Mouse (Mus musculus) retina, adult 2 months (tissue): ENCODE measurements around the gene Cbx4.

Experiments
- DNase-seq: peaks from one replicate; pipeline ENCODE4 v3.0.0-alpha.2; 2012; ENCODE audit warnings: low read depth, low spot score

The Cbx4 gene

DNA sequence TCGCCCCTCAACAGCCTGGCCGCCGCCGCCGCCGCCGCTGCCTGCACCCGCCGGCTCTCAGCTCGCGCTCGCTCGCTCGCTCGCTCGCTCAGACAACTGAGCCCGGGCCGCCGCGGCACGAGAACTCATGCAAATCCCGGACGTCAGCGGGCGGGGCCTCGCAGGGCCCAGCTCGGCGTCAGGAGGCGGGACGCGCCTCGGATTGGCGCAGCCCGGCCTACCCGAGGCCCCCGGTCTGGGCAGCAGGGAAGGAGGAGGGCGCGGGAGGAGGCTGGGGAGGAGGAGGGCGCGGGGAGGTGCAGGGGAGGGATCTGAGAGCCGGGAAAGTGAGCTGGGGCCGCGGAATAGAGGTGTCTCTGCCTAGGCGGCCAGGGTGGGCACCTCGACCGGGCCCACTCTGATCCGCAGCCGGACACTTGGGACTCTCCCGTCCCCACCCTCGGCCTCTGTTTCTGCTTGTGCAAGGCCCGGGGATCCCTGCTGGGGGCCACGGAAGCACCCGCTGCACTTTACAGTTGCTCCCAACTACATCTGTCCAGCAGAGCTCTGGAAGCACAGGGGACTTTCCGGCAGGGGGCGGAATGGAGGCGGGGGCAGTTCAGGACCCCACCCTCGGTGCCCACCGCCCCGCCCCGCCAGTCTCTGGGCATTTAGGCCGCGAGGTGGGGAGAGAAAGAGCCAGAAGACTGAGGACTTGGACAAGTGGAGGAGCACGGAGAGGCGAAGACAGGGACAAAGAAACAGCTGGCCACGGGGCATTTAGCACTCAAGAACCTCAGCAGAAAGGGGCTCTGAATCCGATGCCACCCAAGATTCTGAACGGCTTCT is at the start of gene Cbx4:
Cbx4 (minus strand) TSS at position 78 of the 828 bp plus-strand sequence.
- DNase-seq: peak; percentile 85

DNA sequence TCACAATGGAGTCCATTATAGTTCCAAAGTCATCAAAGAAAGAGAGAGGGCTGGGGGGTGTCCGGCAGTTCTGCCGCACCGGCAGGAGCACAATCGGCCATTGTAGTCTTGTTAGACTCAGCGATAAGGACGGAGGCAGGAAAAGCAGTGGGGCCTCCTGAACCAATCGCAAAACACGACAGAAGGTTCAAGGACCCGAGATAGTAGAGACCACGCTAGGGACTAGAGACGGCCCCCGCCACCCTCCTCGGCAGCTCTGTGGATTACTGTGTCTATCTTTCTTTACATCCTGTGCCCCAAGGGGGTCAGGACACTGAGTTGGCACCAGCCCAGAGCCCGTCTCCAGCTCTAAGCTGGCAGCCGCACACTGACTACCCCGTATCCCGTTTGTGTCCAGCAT is 48.6 kb upstream of the Cbx4 start:
- DNase-seq: no peak

DNA sequence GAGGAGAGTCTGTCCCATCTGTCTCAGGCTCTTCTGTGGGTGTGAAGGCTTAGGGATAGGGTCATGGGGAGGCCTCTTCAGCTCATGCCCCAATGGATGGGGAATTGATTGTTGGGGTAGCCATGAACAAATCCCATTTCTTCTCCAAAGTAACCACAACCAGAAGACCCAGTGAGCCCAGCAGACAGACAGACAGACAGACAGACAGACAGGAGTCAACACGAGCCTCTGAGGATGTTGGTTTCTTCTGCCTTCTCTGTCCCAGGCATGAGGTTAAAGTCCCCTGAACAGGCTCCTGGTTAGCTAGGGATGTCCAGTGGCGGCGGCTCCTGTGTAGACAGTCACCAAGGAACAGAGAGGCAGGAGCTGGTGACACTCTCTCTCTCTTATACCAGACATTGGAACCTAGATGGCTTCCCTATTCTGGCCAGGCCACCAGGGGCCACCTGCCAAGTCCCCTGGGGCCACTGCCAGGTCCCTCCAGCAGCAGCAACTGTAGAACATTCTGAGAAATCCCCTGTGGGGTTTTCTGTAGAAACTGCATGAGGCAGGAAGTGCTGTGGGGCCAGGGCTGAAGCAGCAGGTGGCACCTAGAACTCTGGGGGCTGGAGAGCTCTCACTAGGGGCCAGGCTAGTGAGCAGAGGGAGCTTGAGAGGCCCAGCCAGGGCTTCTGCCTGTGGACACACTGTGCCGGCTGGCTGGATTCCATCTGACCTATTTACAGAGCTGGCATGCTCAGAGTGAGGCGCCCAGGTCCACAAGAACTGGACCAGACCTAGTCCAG is 47.6 kb upstream of the Cbx4 start:
- DNase-seq: no peak

GRCm38 (mm10) chr11:119132198-119133035 is 46.4 kb upstream of the Cbx4 start:
- no peak for DNase-seq

DNA sequence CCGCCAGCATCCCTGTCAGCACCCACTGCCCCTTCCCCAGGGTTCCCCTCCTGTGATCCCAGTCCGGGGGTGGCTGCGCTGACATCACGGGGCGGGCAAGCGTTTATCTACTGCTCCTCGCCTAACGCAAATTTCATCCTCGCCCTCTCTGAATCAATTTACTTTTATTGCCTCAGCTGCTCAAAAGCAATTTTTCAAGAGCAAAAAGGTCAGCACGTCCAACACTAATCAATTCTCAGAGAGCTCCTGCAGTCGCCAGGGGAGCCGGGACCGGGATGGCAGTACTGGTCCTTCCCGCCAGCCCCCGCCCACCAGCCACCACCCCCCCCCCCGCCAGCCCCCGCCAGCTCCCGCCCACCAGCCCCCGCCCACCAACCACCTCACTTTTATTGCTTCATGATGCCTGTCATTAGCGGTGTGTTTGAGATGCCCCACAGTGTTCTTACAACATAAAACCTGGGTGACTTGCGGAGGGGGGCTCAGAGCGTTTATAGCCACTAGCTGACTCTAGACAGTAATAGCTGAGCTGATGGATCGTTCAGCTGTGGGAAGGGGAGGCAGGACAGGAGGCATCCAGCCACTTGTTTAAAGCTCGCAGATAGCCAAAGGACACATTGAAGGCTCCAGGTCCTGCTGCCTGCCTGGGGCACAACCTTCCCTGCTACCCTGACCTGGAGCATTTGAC is 44.2 kb upstream of the Cbx4 start:
- DNase-seq: no peak

GRCm38 (mm10) chr11:119129281-119130058 is 43.4 kb upstream of the Cbx4 start:
- no peak for DNase-seq

DNA sequence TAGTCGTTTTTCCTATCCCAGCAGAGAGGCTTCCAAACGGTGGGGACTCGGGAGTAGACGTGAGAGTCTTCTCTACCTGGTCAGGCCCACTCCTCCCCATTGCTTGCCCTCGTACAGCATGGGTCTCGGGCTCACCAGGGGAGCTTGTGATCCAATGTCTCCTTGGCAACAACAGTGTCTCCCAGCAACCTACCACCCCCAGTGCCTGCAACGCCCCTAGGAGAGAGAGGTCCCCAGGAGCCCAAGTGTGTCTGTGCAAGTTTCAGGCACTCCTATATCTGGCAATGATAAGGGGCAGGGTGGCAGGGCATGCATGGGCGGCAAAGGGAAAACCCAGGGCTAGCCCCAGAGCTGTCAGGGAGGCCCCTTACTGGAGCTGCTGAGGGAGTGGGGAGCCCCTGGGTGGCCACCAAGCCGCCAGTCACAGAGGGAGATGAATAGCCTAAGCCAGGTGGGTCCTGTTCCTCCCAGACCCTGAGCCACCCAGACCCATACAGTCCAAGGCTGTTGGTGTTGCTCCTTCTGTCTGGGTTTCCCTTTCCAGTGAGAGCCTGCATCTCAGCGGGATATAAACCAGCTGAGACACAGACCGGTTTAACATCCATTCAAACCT is 42.8 kb upstream of the Cbx4 start:
- DNase-seq: no peak

DNA sequence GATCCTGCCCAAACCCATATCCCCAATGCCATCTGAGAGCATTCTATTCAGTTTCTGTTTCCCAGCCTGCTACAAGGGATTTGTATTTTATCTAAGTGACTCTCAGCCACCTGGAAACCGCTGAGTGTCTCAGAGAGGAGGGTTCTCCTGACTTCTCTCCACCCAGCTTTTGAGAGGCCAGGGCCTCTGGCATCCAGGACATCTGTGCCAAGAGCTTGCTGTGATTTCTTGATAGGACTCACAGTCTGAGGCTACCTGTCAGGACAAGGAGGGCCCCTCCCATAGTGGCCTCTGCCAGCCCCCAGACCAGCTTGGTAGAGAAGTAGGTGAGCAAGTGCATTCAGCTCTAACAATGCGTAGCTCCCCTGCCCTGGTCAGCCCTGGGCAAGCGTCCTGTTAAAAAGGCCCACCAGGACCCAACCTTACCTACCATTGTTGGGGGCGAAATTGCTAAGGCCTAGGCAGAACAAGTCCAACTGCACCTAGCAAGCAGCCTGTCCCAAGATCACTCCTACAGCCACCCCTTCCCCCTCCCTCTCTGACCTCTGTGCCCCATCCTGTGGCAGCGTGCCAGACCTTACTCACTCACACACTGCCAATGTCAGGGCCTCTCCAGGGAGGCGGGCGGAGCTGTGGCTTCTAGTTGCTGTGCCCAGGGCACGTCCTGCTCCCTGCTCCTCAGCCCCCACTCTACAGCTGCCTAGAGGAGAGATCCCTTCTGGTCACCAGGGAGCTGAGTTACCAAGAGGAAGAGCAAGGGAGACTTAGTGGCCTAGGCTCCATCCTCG is 41.9 kb upstream of the Cbx4 start:
- no peak for DNase-seq

- no peak for DNase-seq
Observed at GRCm38 (mm10) chr11:119127147-119127546, 41.1 kb upstream of the Cbx4 start.

- no peak for DNase-seq
Observed at GRCm38 (mm10) chr11:119125929-119126861, 40.2 kb upstream of the Cbx4 start.

DNA sequence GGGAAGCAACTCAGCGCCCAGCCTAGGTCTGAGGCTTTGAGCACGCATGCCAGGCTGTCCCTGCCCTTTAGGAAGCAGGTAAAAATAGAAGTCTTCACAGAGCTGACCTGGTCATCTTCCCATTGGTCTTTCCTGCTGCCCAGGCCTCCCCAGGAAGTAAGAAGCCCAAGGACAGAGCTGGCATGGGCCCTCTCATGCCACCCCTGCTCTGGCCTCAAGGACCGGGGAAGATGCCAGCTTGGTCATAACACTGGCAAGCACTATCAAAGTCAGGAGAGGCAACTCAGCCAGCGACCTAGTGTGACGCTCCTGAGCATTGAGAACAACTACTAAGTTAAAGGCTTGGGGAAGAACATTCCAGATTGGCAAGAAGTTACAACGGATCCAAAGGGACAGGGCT is 38.5 kb upstream of the Cbx4 start:
- DNase-seq: no peak

- DNase-seq: no peak
Observed at GRCm38 (mm10) chr11:119123522-119124319, 37.7 kb upstream of the Cbx4 start.

- DNase-seq: no peak
Observed at GRCm38 (mm10) chr11:119122396-119122795, 36.4 kb upstream of the Cbx4 start.

- no peak for DNase-seq
Observed at GRCm38 (mm10) chr11:119118905-119119304, 32.9 kb upstream of the Cbx4 start.

DNA sequence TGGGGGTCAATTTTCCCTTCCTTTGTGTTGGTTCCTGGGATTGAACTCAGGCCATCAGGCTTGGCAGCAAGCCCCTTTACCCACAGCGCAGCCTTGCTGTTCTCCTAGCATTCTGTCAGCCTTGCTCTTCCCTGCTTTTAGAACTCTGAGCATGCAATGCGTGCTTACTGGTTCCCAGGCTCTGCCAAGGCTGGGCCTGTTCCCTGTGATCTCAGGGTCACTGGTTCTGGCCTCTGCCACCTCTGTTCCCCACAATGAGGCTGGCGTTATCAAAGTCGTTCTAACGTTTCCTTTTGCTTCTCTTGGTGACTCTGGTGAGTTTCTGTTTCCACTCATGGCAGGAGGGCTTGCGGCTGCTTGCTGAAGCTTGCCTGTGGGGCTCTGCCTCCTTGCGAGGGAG is 31.9 kb upstream of the Cbx4 start:
- DNase-seq: no peak

GRCm38 (mm10) chr11:119116992-119117391 is 31.0 kb upstream of the Cbx4 start:
- DNase-seq: no peak

DNA sequence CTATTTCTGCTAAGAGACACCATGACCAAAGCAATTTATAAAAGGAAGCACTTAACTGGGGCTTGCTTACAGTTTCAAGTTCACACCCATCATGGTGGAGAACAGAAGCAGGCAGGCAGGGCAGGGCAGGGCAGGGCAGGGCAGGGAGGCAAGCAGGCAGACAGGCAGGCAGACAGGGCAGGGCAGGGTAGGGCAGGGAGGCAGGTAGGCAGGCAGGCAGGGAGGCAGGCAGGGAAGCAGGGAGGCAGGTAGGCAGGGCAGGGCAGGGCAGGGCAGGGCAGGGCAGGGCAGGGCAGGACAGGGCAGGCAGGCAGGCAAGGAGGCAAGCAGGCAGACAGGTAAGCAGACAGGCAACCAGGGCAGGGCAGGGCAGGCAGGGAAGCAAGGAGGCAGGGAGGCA is 26.7 kb upstream of the Cbx4 start:
- no peak for DNase-seq
